Mouse (Mus musculus) lung, embryonic 15.5 days (tissue): Measurements from ENCODE around the gene Sec23b. TPM values are rescaled to one million over a fixed set of nuclear protein-coding genes. Genes with fewer than 3 reads are reported as not detected.
"Not testable (repeated sequence)": the region's sequence is repeated elsewhere in the genome, so short reads cannot be mapped to it uniquely, and the experiment has no call there.

Source experiments
- ATAC-seq: fragments of 200-750 bp; cut with Nextera tagmentation; 2 replicates; pipeline ENCODE4 v1.8.0; 2017; ENCODE audit warnings: moderate number of reproducible peaks, borderline replicate concordance; ENCODE audit not compliant: low FRiP score, low TSS enrichment; ENCODE audit errors: extremely low read depth
- H3K27ac ChIP-seq: fragments of 300-500 bp; sonication (generic); 2 replicates; pipeline ENCODE4 v1.5.1; 2015; ENCODE audit warnings: moderate library complexity, mild to moderate bottlenecking, inconsistent platforms
- H3K27me3 ChIP-seq: fragments of 300-500 bp; sonication (generic); 2 replicates; pipeline ENCODE4 v1.6.1; 2015; ENCODE audit warnings: inconsistent platforms
- H3K36me3 ChIP-seq: fragments of 300-500 bp; sonication (generic); 2 replicates; pipeline ENCODE4 v1.6.1; 2015; ENCODE audit warnings: inconsistent platforms
- H3K4me1 ChIP-seq: fragments of 300-500 bp; sonication (generic); 2 replicates; pipeline ENCODE4 v1.6.1; 2015; ENCODE audit warnings: inconsistent platforms
- H3K4me2 ChIP-seq: fragments of 300-500 bp; sonication (generic); 2 replicates; pipeline ENCODE4 v1.6.1; 2015; ENCODE audit warnings: inconsistent platforms, mild to moderate bottlenecking, moderate library complexity
- H3K4me3 ChIP-seq: fragments of 300-500 bp; sonication (generic); 2 replicates; pipeline ENCODE4 v1.5.1; 2015; ENCODE audit warnings: mild to moderate bottlenecking, inconsistent platforms
- H3K9ac ChIP-seq: fragments of 300-500 bp; sonication (generic); 2 replicates; pipeline ENCODE4 v1.6.1; 2015; ENCODE audit warnings: inconsistent platforms
- H3K9me3 ChIP-seq: fragments of 300-500 bp; sonication (generic); 2 replicates; pipeline ENCODE4 v1.6.1; 2016; ENCODE audit warnings: inconsistent platforms
- WGBS: fragments of 180-500 bp; shearing (Covaris S2); methylation state at CpG from one replicate; pipeline ENCODE4 v1.1.7; 2015; 5-methylcytosine and 5-hydroxymethylcytosine counted together
- polyA plus RNA-seq: library from polyadenylated mRNA; unstranded; fragments of >200 nt; fragmentation: Nextera tagmentation; extraction: Ambion mirVana; gene quantifications from 2 replicates; pipeline ENCODE4 v1.2.1, GENCODE M21; 2015

Gene Sec23b
- polyA plus RNA-seq, 1 experiment from 2014 or later, result 91.3 TPM

DNA sequence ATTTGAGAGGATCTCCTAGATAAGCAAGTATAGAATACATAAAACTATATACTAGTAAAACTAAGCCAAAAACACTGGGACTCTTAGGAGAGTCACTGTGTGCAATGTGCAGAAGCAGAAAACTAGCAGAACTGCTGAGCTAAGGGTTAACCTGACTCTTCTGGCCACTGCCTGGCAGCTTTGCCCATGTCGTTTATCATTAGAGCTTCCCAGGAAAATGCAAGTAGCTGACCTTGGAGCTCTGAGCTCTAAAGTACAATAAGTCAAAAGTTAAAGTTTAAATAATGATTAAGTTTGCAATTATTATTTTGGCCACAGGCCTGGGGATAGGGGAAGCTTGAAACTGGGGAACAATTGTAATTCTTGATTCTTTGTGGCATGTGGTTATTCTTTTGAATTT is 10.5 kb upstream of the Sec23b start:
- ATAC-seq, result no peak
- H3K9me3 ChIP-seq, result no peaks in the 10 kb centered on the region
- peaks cover 9% of the 10 kb centered on the region for H3K4me1 ChIP-seq
- no peak overlapping the region for H3K4me2 ChIP-seq
- peaks cover 37% of the 10 kb centered on the region for H3K36me3 ChIP-seq
- H3K27ac ChIP-seq, result no peak overlapping the region
- no peaks in the 10 kb centered on the region for H3K27me3 ChIP-seq
- WGBS, result 34% methylated on average over 1 of the region's 1 CpGs
- no peak overlapping the region for H3K4me3 ChIP-seq
- H3K9ac ChIP-seq, result no peak overlapping the region

DNA sequence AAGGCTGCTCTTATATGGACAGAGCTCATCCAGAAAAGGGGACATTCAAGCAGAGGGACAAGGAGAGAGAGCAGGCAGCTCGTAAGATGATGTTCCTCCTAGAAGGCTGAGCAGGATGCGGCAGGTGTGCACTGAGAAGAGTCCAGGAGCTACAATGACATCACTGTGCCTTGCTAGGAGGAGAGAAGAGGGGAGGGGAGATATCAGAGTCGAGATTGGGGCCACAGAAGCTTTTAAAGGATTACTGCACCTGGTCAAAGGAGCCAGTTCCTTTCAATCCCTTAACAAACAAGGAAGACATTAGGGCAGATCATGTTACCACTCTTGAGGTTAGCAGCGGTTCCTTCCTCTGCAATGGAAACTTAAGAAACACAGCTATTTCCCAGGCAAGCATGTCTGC is 8.5 kb upstream of the Sec23b start:
- no peaks in the 10 kb centered on the region for H3K9me3 ChIP-seq
- H3K9ac ChIP-seq, result no peak overlapping the region
- no peak overlapping the region for H3K27ac ChIP-seq
- H3K36me3 ChIP-seq, result peaks cover 28% of the 10 kb centered on the region
- H3K27me3 ChIP-seq, result no peaks in the 10 kb centered on the region
- no peak overlapping the region for H3K4me2 ChIP-seq
- H3K4me1 ChIP-seq, result peaks cover 9% of the 10 kb centered on the region
- H3K4me3 ChIP-seq, result no peak overlapping the region
- WGBS, result 62% methylated on average over 4 of the region's 4 CpGs
- ATAC-seq, result no peak

DNA sequence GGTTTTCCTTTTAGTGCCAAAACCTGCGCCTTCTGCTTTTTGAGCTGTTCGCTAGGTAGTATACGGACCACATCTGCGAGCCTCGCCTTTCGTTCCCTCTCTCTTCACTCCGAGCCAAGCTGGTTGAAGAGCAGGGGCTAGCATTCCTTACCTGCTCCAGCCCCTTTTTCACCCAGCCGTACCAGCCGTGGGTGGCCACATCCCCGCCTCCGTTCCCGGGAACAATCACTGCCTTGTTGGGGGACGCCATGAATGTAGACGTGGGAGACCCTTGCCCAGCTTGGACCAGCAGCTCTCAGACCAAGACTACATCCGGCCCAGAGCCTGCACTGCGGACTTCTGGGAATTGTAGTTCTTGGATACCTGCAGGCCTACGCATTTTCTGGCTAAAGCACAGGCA is 5.5 kb upstream of the Sec23b start, which contains the start of gene Rbbp9:
TSS of gene Rbbp9 (minus strand) at position 341 of the 400 bp plus-strand sequence.
- Histone ChIP-seq H3K27me3 (no peaks in the 10 kb centered on the region), H3K4me3 (peak within 1 kb of the TSS; percentile 82), H3K27ac (peak within 1 kb of the TSS; percentile 94), H3K9me3 (no peaks in the 10 kb centered on the region), H3K9ac (peak within 1 kb of the TSS; percentile 88), H3K4me1 (peaks cover 11% of the 10 kb centered on the region), H3K36me3 (peaks cover 7% of the 10 kb centered on the region; the same call in 1 of the 2 replicates), H3K4me2 (peak within 1 kb of the TSS; percentile 57)
- under 1% methylated on average over 17 of the region's 17 CpGs for WGBS
- peak; percentile 93; the same call in 1 of the 2 replicates for ATAC-seq

DNA sequence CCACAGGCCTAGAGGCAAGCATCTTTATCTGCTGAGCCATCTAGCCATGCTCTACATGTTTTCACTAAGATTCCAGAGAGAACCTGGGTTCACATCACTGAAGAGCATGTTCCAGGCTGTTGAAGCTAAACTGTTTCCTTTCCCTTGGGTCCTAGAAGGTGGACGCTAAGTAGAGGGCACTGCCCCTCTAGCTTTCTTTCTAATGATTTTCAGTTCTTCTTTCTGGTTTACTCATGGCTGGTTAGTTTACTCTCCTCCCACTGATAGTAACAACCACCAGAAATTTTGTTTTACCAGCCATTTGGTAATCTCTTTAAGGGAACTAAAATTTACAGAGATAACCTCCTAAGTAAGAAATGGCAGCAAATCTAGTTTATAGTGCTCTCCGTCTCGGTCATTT is 2.1 kb upstream of the Sec23b start:
- Histone ChIP-seq H3K4me1 (peaks cover 24% of the 10 kb centered on the region), H3K9ac (no peak overlapping the region), H3K4me2 (no peak overlapping the region), H3K9me3 (no peaks in the 10 kb centered on the region), H3K4me3 (no peak overlapping the region), H3K36me3 (no peaks in the 10 kb centered on the region), H3K27ac (no peak overlapping the region), H3K27me3 (no peaks in the 10 kb centered on the region)
- ATAC-seq, result no peak
- WGBS, result 90% methylated on average over 3 of the region's 3 CpGs

DNA sequence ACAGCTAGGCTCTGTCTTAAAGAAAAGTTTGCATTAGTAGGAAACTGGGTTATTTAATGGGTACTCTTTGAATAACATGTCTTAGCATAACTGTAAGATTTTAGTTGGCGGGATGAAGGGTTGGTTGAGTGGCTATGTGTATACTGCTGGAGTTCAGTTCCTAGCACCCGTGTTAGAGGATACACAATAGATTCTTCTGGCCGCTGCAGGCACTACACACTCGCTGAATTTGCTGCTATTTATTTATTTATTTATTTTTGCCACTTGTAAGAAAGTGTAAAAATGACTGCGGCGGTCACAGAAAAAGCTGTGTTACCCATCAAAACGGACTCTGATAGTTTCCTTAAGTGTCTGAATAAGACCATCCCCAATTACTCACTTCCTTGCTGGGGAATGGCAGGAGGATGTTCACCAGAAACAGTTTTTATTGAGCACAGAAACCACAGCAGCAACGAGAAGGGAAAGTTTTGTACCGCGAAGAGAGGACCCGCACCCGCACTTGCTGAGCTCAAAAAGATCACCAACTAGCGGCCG is 676 bp upstream of the Sec23b start:
- Histone ChIP-seq H3K36me3 (peaks cover 12% of the 10 kb centered on the region), H3K9ac (peak overlapping the region; percentile 80), H3K4me2 (peak overlapping the region; percentile 55), H3K9me3 (no peaks in the 10 kb centered on the region), H3K27ac (peak overlapping the region; percentile 93), H3K4me1 (peaks cover 16% of the 10 kb centered on the region), H3K4me3 (peak overlapping the region; percentile 88), H3K27me3 (no peaks in the 10 kb centered on the region)
- WGBS, result under 1% methylated on average over 14 of the region's 14 CpGs
- ATAC-seq, result no peak

GRCm38 (mm10) chr2:144588723-144589122 is 32.7 kb downstream of the Sec23b start:
- H3K4me1 ChIP-seq, result peaks cover 3% of the 10 kb centered on the region; the same call in 1 of the 2 replicates
- H3K36me3 ChIP-seq, result peaks cover 61% of the 10 kb centered on the region
- H3K4me3 ChIP-seq, result no peak overlapping the region
- ATAC-seq, result no peak
- no peaks in the 10 kb centered on the region for H3K27me3 ChIP-seq
- 68% methylated on average over 4 of the region's 4 CpGs for WGBS
- H3K9me3 ChIP-seq, result no peaks in the 10 kb centered on the region
- no peak overlapping the region for H3K4me2 ChIP-seq
- no peak overlapping the region for H3K27ac ChIP-seq
- no peak overlapping the region for H3K9ac ChIP-seq

- H3K9me3 ChIP-seq, ATAC-seq, H3K4me2 ChIP-seq, H3K9ac ChIP-seq, H3K4me3 ChIP-seq, H3K27me3 ChIP-seq, H3K27ac ChIP-seq, H3K4me1 ChIP-seq: not testable (repeated sequence)
- H3K36me3 ChIP-seq, result peaks cover 22% of the 10 kb centered on the region
- 62% methylated on average over 8 of the region's 8 CpGs for WGBS
Observed at GRCm38 (mm10) chr2:144593036-144593435, 37.0 kb downstream of the Sec23b start.

GRCm38 (mm10) chr2:144593951-144594651 is 38.1 kb downstream of the Sec23b start, which contains the start of gene Smim26:
Gene Smim26, plus strand, starts transcription at chr2:144594054.
- Histone ChIP-seq H3K4me2 (peak within 1 kb of the TSS; percentile 60), H3K9ac (peak within 1 kb of the TSS; percentile 56), H3K9me3 (no peaks in the 10 kb centered on the region), H3K27ac (no peak within 1 kb of the TSS), H3K4me3 (peak within 1 kb of the TSS; percentile 63), H3K36me3 (peaks cover 12% of the 10 kb centered on the region; the same call in 1 of the 2 replicates), H3K4me1 (peaks cover 7% of the 10 kb centered on the region), H3K27me3 (no peaks in the 10 kb centered on the region)
- ATAC-seq, result peak; percentile 96
- 1% methylated on average over 31 of the region's 31 CpGs for WGBS

DNA sequence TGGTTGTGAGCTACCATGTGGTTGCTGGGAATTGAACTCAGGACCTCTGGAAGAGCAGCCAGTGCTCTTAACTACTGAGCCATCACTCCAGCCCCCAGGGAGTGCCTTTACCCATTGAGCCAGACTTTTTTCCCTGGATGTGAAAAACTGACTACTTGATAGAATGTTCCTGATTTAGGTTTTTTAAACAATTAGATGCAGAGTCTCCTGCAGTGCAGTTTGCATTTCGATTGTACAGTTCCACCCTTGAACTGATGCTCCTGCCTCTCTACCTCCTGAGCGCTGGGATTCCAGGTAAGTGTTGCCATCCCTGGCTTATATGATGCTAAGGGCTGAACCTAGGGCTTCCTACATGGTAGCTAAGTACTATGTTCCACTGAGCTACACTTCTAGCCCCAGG is 42.0 kb downstream of the Sec23b start:
- Histone ChIP-seq H3K27ac (no peak overlapping the region), H3K4me3 (no peak overlapping the region), H3K9me3 (no peaks in the 10 kb centered on the region), H3K9ac (no peak overlapping the region), H3K27me3 (no peaks in the 10 kb centered on the region), H3K36me3 (no peaks in the 10 kb centered on the region), H3K4me2 (no peak overlapping the region), H3K4me1 (peaks cover 9% of the 10 kb centered on the region)
- 67% methylated on average over 2 of the region's 2 CpGs for WGBS
- ATAC-seq, result no peak

DNA sequence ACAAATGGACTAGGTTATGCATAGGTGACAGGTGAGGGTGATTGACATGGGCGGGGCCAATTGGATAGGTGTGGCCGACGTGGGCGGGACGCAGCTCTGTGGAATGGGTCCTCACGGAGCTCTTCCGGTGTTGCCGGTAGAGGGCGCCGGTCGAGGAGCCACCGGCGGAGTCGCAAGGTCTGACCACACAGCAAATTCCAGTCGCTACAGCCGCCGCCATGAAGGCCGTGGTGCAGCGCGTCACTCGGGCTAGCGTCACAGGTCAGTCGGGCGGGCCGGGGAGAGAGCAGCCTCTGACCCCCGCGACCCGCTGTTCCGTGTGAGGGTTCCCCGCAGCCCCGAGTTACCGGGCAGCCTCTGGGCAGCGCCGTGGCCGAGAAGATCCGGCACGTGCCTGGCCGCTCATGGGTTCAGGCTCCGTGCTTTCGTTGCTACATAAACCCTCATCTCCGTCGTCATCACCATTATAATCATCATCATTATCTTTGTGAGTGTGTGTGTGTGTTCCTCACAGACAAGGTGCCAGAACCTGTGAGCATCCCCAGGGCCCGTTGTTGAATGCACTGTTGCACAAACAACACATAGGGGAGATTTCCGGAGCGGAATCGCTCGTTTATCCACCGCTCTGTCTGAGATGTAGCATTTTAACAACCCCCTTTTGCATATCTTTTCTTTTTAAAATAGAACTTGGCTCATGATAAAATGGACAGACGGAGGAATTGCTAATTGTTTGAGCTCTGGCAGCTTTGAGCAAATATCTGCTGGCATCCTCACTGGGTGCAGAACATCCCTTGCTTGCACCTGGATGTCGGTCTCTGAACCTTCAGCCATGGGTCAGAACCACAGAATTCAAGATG is 44.0 kb downstream of the Sec23b start, which contains the start of gene Dtd1:
TSS of gene Dtd1 (plus strand) at position 67 of the 857 bp plus-strand sequence.
- Histone ChIP-seq H3K9me3 (no peaks in the 10 kb centered on the region), H3K9ac (peak within 1 kb of the TSS; percentile 66), H3K4me1 (0 out of 2 replicates have a peak, but pooled peaks cover 2% of the 10 kb centered on the region), H3K27ac (no peak within 1 kb of the TSS), H3K4me2 (peak within 1 kb of the TSS; percentile 72), H3K4me3 (peak within 1 kb of the TSS; percentile 67), H3K36me3 (no peaks in the 10 kb centered on the region), H3K27me3 (no peaks in the 10 kb centered on the region)
- ATAC-seq, result peak; percentile 90
- WGBS, result under 1% methylated on average over 49 of the region's 50 CpGs

GRCm38 (mm10) chr2:144601576-144601975 is 45.5 kb downstream of the Sec23b start:
- 93% methylated on average over 1 of the region's 1 CpGs for WGBS
- H3K9ac ChIP-seq, result no peak overlapping the region
- 0 out of 2 replicates have a peak, but pooled peaks cover 2% of the 10 kb centered on the region for H3K4me1 ChIP-seq
- no peaks in the 10 kb centered on the region for H3K9me3 ChIP-seq
- H3K27me3 ChIP-seq, result no peaks in the 10 kb centered on the region
- ATAC-seq, result no peak
- H3K36me3 ChIP-seq, result no peaks in the 10 kb centered on the region
- H3K27ac ChIP-seq, result no peak overlapping the region
- no peak overlapping the region for H3K4me2 ChIP-seq
- no peak overlapping the region for H3K4me3 ChIP-seq
